Mouse (Mus musculus) G1E (cell line): Measurements from ENCODE around the gene Dmrtc2.

Source experiments
- CTCF ChIP-seq: IDR thresholded peaks from 2 replicates; pipeline ENCODE4 v1.5.1; 2012; ENCODE audit warnings: low read depth, low read length, inconsistent platforms, mixed read lengths
- GATA1 ChIP-seq: IDR thresholded peaks from 2 replicates; pipeline ENCODE4 v1.6.1; 2012; ENCODE audit warnings: borderline replicate concordance, low read length, inconsistent platforms, mixed read lengths
- GATA2 ChIP-seq: IDR thresholded peaks from 2 replicates; pipeline ENCODE4 v1.6.1; 2012; ENCODE audit warnings: low read depth, low read length, inconsistent platforms, borderline replicate concordance
- POLR2AphosphoS5 ChIP-seq: IDR thresholded peaks from 2 replicates; pipeline ENCODE4 v1.6.1; 2012; ENCODE audit warnings: low read depth, low read length, inconsistent platforms; ENCODE audit not compliant: insufficient replicate concordance

GRCm38 (mm10) chr7:24841009-24841408 lies 28.8 kb upstream of the Dmrtc2 start:
- TF ChIP-seq GATA2, result no peak
- TF ChIP-seq CTCF, result no peak
- no peak for TF ChIP-seq GATA1
- no peak for TF ChIP-seq POLR2AphosphoS5
